Mouse (Mus musculus) kidney, embryonic 15.5 days (tissue): ENCODE data around the gene Cth. TPM values are rescaled to one million over a fixed set of nuclear protein-coding genes. Genes with fewer than 3 reads are reported as not detected.

Experiments used
- ATAC-seq: fragments of 200-750 bp; cut with Nextera tagmentation; replicated peaks from 2 replicates; pipeline ENCODE4 v1.8.0; 2017; ENCODE audit warnings: moderate TSS enrichment; ENCODE audit not compliant: low FRiP score
- H3K27ac ChIP-seq: fragments of 300-500 bp; sonication (generic); 2 replicates; pipeline ENCODE4 v1.5.1; 2015; ENCODE audit warnings: mild to moderate bottlenecking, inconsistent platforms
- H3K27me3 ChIP-seq: fragments of 300-500 bp; sonication (generic); 2 replicates; pipeline ENCODE4 v1.6.1; 2015; ENCODE audit warnings: inconsistent platforms
- H3K36me3 ChIP-seq: fragments of 300-500 bp; sonication (generic); 2 replicates; pipeline ENCODE4 v1.6.1; 2015; ENCODE audit warnings: inconsistent platforms
- H3K4me1 ChIP-seq: fragments of 300-500 bp; sonication (generic); 2 replicates; pipeline ENCODE4 v1.6.1; 2015; ENCODE audit warnings: inconsistent platforms
- H3K4me2 ChIP-seq: fragments of 300-500 bp; sonication (generic); 2 replicates; pipeline ENCODE4 v1.6.1; 2015; ENCODE audit warnings: moderate library complexity, mild to moderate bottlenecking, inconsistent platforms
- H3K4me3 ChIP-seq: fragments of 300-500 bp; sonication (generic); replicated peaks from 2 replicates; pipeline ENCODE4 v1.5.1; 2015; ENCODE audit warnings: mild to moderate bottlenecking, inconsistent platforms
- H3K9ac ChIP-seq: fragments of 300-500 bp; sonication (generic); 2 replicates; pipeline ENCODE4 v1.6.1; 2015; ENCODE audit warnings: mild to moderate bottlenecking, inconsistent platforms
- H3K9me3 ChIP-seq: fragments of 300-500 bp; sonication (generic); replicated peaks from 2 replicates; pipeline ENCODE4 v1.6.1; 2016; ENCODE audit warnings: inconsistent platforms
- WGBS: fragments of 180-500 bp; shearing (Covaris S2); methylation state at CpG from one replicate; pipeline ENCODE4 v1.1.7; 2015; ENCODE audit warnings: mixed read lengths; 5-methylcytosine and 5-hydroxymethylcytosine counted together
- polyA plus RNA-seq: library from polyadenylated mRNA; unstranded; fragments of >200 nt; fragmentation: Nextera tagmentation; extraction: Ambion mirVana; gene quantifications from 2 replicates; pipeline ENCODE4 v1.2.1, GENCODE M21; 2015

Cth gene
- polyA plus RNA-seq, 1 experiment from 2014 or later: 47.0 TPM

DNA sequence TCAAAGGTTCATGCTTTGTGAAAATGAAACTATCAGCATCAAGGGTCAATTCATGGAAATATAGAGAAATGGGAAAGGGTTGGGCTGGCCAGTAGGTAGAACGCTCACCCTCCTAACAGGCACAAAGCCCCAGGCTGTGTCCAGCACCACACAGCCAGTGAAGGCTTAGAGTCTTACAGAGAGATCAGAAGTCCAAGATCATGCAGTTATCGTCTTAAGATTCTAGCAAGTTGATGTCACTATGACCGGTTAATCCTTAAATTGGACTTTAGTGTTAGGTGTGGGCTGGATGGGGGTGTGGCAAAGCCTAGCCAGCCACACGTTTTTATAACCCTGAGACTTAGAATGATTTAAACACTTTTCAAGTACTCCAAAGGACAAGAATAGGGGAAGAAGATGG lies 58.6 kb downstream of the Cth start:
- Histone ChIP-seq H3K9ac (no peak overlapping the region), H3K9me3 (no peaks in the 10 kb centered on the region), H3K27ac (no peak overlapping the region), H3K4me3 (no peak overlapping the region), H3K36me3 (no peaks in the 10 kb centered on the region), H3K27me3 (no peaks in the 10 kb centered on the region), H3K4me1 (no peaks in the 10 kb centered on the region), H3K4me2 (no peak overlapping the region)
- WGBS: 38% methylated on average over 4 of the region's 4 CpGs
- ATAC-seq: no peak

DNA sequence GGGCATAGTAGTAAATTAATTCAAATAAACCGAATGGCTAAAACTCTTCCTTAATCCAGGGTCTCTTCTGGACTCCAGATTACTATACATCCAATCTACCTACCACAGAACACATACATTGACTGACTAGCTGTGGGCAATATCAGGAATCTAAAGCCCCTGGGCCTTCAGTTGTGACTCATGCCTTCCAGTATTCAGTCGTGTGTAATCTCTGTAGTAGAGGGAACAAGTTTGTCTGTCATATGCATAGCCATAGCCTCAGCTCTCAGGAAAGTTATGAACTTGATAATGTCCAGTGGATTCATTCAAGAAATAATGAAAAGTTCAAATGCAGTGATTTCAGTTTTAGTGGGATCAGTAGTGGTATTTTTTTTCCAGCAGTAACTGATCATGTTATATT lies 59.0 kb downstream of the Cth start:
- Histone ChIP-seq H3K9ac (no peak overlapping the region), H3K4me1 (no peaks in the 10 kb centered on the region), H3K4me3 (no peak overlapping the region), H3K4me2 (no peak overlapping the region), H3K36me3 (no peaks in the 10 kb centered on the region), H3K27ac (no peak overlapping the region), H3K9me3 (no peaks in the 10 kb centered on the region), H3K27me3 (no peaks in the 10 kb centered on the region)
- WGBS: 84% methylated on average over 2 of the region's 2 CpGs
- no peak for ATAC-seq

DNA sequence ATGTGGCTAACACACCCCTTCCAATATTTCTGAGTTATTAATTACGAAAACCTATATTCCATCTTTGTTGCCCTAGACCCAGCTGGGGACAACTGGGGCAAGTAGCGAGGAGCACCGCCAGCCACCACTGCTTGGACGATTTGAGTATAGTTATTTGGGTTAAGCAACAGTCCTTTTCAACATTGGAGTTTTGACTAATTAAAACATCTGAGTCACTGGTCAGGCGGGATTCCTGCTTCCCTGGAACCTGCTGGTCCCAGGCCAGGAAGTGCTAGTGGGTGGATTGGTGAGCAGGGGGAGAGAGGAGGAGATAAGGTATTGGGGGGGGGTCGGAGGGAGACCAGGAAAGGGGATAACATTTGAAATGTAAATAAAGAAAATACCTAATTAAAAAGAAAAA lies 59.4 kb downstream of the Cth start:
- no peaks in the 10 kb centered on the region for H3K27me3 ChIP-seq
- H3K4me1 ChIP-seq: no peaks in the 10 kb centered on the region
- H3K4me3 ChIP-seq: no peak overlapping the region
- no peaks in the 10 kb centered on the region for H3K9me3 ChIP-seq
- no peaks in the 10 kb centered on the region for H3K36me3 ChIP-seq
- no peak overlapping the region for H3K4me2 ChIP-seq
- no peak for ATAC-seq
- H3K27ac ChIP-seq: no peak overlapping the region
- no peak overlapping the region for H3K9ac ChIP-seq
- WGBS: 71% methylated on average over 6 of the region's 6 CpGs

DNA sequence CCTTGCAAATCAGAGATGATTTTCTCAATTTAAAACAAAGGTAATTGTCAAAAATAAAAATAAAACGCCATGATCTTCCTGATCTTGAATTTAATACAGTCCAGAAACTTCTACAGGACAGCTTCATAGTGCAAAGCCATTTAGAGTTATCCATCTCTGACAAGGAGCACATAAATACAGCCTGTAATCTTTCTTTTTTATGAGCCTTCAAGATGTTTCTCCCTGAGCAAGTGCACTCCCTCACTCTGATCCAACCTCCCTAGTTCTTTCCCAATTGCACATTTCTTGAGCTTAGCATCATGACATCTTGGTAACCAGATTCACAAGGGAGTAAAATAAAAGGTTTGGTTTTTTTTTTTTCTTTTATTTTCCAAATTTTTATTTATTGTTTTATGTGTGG lies 72.1 kb downstream of the Cth start:
- no peak overlapping the region for H3K9ac ChIP-seq
- peak; percentile 82 for ATAC-seq
- H3K4me2 ChIP-seq: no peak overlapping the region
- no peaks in the 10 kb centered on the region for H3K4me1 ChIP-seq
- no peaks in the 10 kb centered on the region for H3K27me3 ChIP-seq
- H3K36me3 ChIP-seq: no peaks in the 10 kb centered on the region
- 16% methylated on average over 1 of the region's 1 CpGs for WGBS
- H3K27ac ChIP-seq: no peak overlapping the region
- no peaks in the 10 kb centered on the region for H3K9me3 ChIP-seq
- no peak overlapping the region for H3K4me3 ChIP-seq

DNA sequence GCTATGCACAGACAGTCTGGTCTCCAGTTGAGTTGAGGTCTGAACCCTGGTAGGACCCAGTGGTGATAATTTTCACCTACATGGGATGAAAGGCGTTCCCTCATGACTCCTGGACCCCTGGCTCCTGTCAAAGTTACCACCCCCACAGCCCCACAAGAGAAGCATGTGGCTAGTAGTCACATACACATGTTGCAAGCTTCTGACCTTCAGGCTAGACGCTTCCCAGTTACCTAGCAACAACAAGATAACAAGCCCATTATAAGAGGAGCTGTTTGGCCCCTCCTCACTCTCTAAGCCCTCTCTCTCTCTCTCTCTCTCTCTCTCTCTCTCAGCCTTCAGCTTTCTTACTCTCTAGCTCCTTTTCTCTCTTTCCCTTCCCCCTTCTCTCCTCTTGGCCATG lies 76.4 kb downstream of the Cth start:
- Histone ChIP-seq H3K9me3 (no peaks in the 10 kb centered on the region), H3K4me3 (no peak overlapping the region), H3K4me2 (no peak overlapping the region), H3K36me3 (no peaks in the 10 kb centered on the region), H3K27me3 (no peaks in the 10 kb centered on the region), H3K27ac (no peak overlapping the region), H3K4me1 (no peaks in the 10 kb centered on the region), H3K9ac (no peak overlapping the region)
- WGBS: 44% methylated on average over 2 of the region's 2 CpGs
- no peak for ATAC-seq

DNA sequence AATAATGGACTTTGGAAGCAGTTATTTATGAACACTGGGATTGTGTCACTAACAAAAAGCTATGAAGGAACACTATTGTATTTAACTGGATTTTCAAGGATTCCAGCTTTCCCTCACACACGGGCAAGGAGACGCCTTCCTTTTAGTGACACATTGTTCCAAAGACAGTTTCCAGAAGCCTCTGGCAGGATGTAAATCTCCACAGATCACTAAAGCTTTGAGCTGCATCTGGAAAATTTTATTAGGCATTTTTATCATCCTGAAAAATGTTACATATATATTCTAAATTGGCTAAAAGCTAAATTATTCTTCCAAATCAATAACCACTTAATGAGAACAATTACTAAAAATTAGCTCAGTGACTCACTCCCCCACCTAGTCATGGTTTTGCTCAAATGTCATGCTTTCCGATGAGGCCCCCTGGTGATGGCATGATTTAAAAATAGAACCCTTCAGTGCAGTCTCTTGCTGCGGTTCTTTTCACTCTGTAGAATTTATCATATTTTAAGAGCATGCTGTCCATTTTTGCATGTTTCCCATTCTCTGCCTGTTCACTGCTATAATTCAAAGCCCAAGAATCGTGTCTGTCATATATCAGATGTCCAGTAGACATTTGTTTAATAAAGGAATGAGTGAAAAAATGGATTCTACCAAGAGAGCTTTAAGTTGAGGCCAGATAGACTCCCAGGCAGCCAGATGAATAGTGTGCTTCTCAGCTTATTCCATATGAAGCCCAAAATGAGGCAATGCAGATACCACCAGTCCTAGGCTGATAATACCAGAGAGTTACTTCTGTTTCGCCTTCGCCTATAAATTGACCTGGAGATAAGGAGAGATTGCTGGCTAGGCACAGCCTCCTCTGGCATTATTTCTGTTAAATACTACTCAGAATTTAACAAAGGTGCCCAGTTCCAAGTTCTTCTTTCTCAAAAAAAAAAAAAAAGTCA lies 77.3 kb downstream of the Cth start:
- ATAC-seq: no peak

More for the DNA sequence above, 77.3 kb downstream of the Cth start:
- H3K4me3 ChIP-seq: no peak overlapping the region
- H3K27me3 ChIP-seq: no peaks in the 10 kb centered on the region
- WGBS: 59% methylated on average over 7 of the region's 7 CpGs
- no peaks in the 10 kb centered on the region for H3K9me3 ChIP-seq
- H3K4me1 ChIP-seq: no peaks in the 10 kb centered on the region
- H3K36me3 ChIP-seq: no peaks in the 10 kb centered on the region
- no peak overlapping the region for H3K27ac ChIP-seq
- H3K9ac ChIP-seq: no peak overlapping the region
- no peak overlapping the region for H3K4me2 ChIP-seq

Other genes starting within 250 kb of the Cth start
- 24.6 and 25.3 TPM in 2 replicates for gene Ankrd13c, start 22.2 kb upstream of the Cth start, polyA plus RNA-seq
- 286 and 299 TPM in 2 replicates for gene Srsf11, start 111.6 kb upstream of the Cth start, polyA plus RNA-seq
- 59.4 and 61.2 TPM in 2 replicates for gene Lrrc40, start 111.6 kb upstream of the Cth start, polyA plus RNA-seq